Mouse (Mus musculus) T-helper 2 cell (primary cell): ENCODE results near the gene Mfn2.

Experiments
- in situ Hi-C: fragments of 300-600 bp; cut with MboI, MseI; formaldehyde crosslinking; loops from one replicate; pipeline ENCODE4 v1.15.1; 2025; ENCODE audit warnings: high pct_unique_total_duplicates

The Mfn2 gene

DNA sequence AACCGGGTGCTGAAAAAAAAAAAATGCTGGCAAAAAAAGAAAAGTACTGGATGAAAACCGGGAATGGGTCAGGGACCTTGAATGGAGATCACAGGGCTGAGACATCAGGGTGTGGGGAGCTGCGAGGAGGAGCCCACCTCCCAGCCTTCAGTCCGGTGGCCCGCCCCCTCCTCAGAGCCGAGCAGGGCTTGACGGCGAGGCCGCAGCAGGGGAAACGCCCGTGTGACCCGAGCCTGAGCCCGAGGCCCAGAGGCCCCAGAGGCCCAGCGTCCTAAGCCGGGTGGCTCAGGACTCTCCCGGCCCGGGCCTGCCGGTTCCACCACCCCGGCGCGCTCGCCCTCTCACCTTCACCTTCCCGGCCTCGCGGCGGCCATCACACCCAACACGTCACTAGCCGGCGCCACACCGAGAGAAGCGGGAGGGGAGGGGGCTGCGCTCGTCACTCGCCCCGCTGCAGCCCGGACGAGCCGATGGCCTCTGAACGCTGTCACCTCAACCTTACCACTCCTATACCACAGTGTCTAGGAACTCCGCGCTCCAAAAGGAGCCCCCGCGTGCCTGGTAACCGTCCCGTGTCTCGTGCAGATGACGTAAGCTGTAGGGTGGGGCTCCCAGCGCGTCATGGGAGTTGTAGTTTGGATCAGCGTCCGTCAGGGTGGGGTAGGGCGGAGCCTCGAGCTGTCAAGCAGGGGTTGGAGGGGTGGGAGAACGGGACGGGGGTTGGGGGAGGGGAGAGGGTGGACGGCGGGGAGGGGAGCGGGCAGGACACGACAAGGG is at the start of gene Mfn2:
Gene Mfn2 (minus strand): TSS at position 392 of the 777 bp plus-strand sequence.
- in situ Hi-C loops, result no loop called here

DNA sequence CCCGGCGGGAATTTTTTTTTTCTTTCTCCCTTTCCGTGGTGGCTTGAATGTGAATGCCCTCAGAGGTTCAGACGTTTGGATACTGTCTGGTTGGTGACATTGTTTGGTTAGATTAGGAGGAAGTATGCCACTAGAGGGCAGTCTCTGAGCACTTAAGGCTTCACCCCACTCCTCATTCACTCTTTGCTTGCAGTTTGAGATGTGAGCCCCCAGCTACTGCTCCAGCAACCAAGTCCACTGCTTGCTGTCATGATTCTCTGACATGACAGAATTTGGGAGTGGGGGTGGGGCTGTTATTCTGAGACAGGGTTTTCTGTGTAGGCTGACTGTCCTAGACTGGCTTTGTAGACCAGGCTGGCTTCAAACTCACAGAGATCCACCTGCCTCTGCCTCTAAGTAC is 49.1 kb upstream of the Mfn2 start:
- in situ Hi-C loops, result no loop called here

DNA sequence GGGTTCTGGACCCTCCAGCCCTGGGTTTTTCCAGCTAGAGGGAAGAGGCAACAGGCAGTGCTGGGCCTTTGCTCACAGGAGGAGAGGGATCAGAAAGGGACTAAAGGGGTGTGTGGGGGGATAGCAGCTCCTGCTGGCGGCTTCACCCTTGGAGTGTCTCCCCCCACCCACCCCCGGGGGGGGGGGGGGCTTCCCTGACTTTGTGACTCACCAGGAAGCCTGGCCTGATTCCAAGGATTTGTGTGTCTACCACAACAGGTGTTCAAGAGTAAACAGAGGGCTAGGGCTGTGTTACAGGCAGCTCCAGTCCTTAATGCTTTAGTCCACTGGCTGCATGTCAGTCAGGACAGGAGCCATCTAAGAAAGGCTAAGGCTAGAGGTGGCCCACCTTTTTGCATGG is 43.0 kb upstream of the Mfn2 start:
- in situ Hi-C loops, result no loop called here

DNA sequence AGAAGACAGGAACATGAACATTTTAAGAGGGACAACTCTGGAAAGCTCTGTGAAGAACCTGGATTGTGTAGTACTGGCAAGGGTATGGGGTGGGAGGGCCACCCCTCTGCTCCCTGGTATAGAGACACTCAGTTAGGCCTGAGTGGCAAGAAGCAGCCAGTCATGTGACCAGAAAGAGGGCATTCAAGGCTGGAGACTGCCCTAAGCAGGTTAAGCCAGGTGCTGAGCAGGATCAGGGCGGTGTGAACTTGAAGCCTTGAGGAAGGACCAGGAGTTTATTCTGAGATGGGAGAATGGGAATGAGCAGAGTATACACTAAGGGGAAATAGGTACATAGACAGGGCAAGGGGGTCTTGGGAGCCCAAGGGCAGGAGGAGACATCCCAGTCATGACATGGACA is 38.5 kb upstream of the Mfn2 start:
- in situ Hi-C loops, result no loop called here

DNA sequence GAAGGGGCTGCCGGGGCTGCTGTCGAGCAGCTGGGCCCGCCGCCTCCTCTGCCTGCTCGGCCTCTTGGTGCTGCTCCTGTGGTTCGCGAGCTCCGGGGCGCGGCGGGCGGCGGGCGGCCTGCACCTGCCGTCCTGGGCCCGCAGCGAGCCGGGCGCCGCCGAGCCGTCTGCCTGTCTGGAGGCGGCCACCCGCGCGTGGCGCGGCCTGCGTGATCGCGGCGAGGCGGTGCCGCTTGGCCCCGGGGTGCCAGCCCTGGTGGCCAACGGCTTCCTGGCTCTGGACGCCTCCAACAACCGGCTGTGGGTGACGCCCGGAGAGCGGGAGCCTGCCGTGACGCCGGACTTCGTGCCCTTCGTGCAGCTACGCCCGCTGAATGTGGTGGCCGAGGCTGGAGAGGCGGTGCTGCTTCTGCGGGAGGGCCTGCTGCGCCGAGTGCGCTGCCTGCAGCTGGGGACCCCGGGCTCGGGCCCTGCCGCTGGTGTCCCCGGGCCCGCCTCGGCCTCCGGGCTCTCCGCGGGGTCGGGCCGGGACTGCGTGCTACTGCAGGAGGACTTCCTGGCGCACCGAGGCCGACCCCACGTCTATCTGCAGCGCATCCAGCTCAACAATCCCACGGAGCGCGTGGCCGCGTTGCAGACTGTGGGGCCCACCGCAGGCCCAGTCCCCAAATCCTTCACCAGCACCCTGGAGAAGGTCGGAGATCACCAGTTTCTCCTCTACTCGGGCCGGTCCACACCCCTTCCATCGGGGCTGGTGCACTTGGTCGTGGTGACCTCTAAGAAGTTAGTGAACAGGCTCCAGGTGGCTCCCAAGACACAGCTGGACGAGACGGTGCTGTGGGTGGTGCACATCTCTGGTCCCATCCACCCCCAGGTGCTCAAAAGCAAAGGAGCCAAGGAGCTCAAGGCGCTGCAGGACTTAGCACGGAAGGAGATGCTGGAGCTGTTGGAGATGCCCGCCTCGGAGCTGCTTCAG is 36.8 kb upstream of the Mfn2 start:
- in situ Hi-C loops, result no loop called here

DNA sequence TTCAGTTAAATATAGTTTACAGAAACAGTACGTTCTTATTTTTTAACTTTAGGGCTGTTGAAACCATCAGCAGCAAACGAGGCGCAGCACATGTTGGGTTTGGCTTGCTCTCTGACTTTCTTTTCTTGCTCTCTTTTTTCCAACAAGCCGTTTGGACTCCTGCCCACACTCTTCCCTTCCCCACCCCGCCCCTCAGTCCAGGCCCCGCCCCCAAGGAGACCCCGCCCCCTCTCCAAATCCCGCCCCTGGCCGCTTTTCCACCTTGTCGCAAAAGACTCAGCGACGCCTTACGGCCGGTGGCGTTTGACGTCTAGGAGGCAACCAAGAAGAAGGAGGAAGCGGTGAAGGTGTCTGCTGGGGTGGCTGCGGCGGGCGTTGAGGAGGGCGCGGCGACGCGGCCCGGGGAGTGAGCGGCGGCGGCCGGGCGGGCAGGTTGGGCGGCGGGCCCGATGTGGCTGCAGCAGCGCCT is 36.1 kb upstream of the Mfn2 start, which contains the start of gene 2510039O18Rik:
Gene 2510039O18Rik (plus strand): TSS at position 320 of the 469 bp plus-strand sequence.
- in situ Hi-C loops, result no loop called here

DNA sequence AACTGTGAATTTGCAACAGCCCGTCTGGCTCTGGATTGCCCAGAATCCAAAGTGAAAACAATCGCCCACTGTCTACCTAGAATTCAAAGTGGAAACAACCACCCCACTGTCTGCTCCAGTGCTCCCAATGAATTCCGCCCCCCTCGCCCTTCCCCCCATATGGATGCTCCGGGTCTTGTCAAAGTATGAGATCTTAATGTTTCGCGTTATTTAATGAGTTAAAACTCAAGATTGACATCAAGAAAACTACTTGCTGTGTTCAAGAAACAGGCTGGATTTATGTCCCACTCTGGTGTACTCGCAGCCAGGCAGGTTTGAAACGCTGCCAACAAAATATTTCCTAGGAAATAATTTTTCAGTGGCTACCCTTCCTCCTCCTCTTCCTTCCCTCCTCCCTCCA is 35.6 kb upstream of the Mfn2 start:
- in situ Hi-C loops, result no loop called here

DNA sequence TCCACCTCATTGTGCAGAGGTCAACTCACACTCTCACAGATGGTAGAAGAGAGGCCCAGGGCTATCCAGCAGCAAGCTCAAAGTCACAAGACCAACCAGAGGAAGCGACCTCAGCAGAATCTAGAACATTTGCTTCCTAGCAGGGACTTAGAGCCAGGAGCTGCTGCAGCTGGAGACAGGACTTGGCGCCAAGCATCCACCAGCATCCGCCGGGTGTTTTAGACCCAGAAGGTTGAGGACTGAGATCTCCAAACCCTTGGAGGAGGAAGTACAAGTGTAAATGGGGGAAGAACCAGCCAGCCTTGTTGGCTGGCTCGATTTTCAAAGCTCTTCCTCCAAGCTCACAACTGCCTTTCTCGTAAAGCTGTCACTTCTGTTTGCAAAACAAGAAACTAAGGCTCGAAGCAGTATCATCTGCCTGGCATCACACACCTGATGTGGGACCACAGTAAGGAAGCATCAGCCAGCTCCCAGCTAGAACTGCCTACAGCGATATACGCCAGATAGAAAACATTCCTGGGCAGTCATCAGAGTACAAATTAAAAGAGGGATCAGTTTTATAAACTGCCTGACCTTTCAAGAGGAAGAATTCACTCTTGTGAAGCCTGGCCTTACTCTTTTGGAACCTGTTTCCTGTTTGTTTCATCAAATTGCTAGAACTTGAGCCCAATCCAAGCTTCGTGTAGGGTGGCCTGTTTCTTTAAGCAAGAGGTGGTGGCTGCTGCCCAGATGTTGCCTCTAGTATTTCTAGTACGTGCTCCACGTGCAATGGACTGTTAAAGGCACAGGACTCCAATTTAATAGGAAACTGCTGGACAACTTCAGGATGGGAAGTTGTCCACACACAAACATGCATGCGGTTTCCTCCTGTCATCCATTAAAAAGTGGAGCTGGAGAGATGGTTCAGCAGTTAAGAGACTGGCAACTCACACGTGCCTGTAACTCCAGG is 33.9 kb upstream of the Mfn2 start:
- in situ Hi-C loops, result no loop called here

DNA sequence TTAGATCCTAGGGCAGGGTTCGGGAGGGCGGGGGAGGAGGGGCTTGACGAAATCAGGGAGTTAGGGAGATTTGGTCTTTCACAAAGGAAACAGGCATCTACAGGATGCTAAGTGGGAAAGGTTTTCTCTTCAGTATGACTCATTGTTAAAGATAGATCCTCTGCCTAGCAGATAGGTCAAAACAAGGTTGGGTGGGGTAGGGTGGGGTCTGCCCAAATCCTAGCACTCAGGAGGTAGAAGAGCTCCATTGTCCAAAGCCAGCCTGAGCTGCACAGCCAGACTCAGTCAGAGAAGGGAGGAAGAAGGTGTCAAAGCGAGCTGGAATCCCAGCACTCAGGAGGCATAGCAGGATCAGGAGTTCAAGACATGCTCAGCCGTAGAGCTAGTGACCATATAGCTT is 33.0 kb upstream of the Mfn2 start:
- in situ Hi-C loops, result no loop called here

DNA sequence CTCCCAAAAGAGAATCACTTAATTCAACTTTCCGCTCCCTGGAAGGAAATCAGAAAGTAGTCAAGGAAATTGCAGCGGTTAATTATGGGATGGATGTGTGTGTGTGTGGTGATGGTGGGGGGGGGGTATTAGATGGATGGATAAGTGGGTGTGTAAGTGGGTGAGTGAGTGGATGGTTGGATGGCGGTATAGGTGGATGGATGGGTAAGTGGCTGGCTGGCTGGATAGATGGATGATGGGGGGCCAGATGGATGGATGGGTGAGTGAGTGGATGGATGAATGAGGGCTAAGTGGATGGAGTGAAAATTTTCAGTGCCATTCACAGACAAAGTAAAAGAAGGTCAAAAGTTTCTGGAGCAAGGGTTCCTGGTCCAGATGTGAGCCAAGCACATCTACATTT is 32.5 kb upstream of the Mfn2 start:
- in situ Hi-C loops, result no loop called here

DNA sequence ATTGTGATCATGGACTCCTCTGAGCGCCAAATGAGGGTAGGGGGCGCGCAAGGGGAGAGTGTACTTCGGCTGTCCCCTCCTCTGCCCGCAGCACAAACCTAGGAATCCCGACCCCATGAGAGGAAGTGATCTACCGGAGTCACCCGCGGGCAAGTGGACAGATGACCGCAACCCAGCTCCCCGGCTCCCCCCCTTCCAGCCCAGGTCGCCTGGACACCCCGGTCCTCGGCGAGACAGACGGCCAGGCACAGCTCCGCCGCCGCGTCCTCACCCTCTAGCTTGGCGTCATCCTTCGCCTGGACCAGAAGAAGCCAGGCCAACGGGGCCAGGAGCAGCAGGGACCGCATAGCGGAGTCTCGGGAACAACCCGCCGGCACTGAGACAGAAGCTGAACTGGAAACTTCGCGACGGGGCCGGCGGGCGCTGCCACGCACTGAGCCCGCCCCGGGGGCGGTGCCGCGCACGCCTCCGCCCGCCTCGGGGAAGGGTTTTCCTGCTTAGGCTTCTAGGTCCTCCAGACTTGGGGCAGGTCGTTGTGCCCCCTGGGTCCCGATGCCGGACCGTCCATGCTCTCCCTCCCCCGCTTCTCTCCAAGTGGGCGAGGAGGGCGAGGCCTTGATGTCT is 31.9 kb upstream of the Mfn2 start, which contains the start of gene Plod1:
Gene Plod1 (minus strand): TSS at position 437 of the 624 bp plus-strand sequence.
- in situ Hi-C loops, result no loop called here

DNA sequence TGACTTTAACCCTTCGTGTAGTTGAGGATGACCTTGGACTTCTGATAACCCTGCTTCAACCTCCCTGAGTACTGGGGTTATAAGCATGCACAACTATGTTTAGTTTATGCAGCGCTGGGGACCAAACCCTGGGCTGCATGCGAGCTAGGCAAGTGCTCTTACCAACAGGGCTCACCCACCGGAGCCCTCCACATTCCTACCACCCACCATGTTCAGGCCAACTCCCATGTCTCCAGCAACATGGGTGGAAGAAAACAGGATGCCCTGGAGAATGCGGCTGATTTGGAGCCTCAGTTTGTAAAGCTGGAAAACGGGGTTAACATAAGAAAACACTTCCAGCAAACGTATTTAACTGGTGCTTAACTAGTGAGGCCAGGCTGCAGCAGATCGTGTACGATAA is 31.4 kb upstream of the Mfn2 start:
- in situ Hi-C loops, result no loop called here

DNA sequence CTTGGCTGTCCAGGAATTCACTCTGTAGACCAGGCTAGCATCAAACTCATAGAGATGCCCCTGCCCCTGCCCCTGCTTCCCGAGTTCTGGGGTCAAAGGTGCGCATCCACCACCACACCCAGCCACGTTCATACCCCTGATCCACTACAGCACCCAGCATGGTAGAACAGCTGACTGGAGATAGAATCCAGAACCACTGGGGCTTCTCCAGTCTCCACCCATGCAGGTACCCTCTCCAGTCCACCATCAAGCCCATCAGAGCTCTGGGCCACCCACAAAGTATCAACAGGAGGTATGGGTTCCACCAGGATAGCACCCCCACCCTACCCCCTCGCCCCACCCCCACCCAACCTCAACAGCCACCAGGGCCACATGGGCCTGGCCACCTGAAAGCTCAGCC is 30.1 kb upstream of the Mfn2 start:
- in situ Hi-C loops, result no loop called here

DNA sequence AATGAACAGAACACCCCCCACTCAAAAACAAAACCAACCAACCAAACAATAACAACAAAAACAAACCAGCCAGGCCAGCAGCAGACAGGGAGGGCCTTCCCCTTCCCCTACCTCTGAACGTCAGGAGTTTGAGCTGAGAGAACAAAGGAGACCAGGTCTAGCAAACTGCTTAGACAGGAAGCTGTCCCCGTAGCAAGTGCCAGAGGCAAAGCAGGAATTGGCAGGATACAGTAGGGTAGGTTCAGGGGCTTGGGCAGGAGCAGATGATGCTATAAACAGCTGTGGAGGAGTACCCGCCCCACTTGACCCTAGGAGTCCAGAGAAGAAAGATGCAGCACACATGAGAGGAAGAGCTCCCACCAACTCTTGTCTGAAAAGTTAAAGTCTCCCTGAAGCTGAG is 29.6 kb upstream of the Mfn2 start:
- in situ Hi-C loops, result no loop called here

DNA sequence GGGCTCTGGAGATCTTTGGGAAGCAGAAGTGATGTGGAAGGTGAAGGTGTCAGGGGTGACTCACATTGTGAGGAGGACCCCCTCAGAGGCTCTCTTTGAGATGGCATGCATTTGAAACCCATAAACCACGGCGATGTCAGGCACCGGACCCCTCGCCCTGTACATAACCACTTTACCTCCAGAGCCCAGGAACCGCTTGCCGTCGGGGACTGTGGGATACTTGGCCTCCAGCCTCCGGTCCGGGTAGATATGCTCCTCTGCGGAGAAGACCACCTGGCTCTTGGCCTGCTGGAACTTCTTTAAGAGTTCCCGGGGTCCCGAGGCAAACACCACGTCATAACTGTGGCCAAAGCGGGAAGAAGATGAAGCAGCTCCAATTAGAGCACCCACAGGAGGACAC is 26.4 kb upstream of the Mfn2 start:
- in situ Hi-C loops, result no loop called here

DNA sequence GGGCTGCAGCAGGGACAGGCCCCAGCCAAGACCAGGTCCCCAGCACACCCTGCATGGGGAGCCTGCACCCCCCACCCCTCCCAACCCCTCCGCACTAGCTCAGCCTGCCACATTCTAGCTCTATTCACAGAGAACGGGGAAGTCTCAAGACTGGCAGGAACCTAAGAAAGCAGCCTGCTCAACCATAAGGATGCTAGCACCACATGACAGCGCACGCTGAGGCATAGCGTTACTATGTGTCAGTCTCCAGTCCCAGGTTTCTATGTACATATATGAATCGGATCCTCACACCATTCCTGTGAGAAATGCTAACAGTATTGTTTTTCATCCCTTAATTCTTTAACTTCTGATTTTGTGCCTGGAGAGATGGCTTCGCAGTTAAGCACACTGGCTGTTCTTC is 24.0 kb upstream of the Mfn2 start:
- in situ Hi-C loops, result no loop called here

DNA sequence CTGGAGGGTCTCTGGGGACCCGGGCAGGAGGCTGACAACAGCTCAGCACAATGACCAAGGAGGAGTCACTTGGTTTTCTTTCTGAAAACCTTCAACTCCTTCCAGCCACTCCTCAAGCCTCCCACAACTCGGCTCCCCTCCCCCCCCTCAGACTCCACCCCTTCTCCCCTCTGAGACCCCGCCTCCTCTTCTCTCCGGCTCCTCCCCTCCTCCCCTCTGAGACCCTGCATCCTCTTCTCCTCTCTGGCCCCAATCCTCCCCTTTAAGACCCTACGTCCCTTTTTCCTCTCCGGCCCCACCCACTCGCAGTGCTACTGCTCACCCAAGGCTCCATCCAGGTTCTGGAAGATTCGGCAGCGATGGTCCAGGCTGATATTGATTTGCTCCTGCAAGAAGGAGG is 23.6 kb upstream of the Mfn2 start:
- in situ Hi-C loops, result no loop called here

DNA sequence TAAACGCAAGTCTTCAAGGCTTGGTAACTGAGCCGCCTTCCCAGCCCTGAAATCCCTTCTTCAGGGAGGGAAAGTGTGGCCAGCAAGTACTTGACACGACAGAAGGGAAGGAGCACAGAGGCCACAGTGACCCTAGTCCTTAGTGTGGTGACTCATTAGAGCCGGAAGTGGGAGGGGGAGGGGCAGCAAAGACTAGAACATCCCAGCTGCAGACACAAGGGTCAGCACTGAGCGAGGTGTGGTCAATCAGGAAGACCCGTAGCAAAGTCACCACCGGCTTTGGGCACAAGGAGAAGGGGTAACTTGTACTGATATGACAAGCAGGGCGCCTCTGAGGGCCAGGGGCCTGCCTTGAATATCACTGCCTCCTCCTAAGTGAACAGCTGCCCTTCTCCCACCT is 23.2 kb upstream of the Mfn2 start:
- in situ Hi-C loops, result no loop called here

DNA sequence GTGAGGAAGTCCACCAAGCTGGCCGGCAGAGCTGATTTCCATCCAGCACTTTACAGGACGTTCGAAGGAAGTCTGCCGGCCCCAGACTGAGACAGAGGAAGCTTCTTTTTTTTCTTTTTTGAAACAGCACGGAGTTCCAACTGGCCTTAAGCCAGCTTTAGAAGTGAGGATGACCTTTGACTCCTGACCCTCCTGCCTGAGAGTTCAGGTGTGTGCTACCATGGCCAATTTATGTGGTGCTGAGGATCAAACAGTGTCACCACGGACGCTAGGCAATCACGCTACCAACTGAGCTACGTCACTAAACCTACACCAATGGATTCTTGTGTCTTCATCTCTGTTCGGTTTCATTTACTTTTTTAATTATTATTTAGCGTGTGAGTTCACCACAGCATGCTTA is 17.8 kb upstream of the Mfn2 start:
- in situ Hi-C loops, result no loop called here

DNA sequence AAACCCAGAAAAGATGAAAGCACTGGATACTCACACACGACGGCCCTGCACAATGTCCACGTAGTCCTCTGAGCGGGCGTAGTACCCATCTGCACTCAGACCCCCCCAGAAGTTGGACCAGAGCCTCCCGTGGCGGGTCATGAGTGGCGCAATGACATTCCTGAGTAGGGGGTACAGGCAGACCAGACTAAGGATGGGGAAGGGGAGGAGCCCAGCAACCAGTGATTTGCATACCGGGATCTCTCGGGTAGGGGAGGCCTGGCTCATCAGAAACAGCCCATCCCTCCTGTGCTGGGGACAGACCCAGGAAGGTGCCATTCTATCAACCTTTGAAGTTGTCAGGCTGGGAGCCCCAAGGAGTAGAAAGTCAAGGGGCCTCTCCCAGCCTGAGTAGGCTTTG is 16.5 kb upstream of the Mfn2 start:
- in situ Hi-C loops, result no loop called here
